Mouse (Mus musculus) kidney, adult 2 months (tissue): ENCODE measurements around the gene Tmem94.

ENCODE experiments used
- CTCF ChIP-seq: fragments of 200-500 bp; conservative IDR thresholded peaks from 2 replicates; pipeline ENCODE4 v1.5.1; 2011; ENCODE audit warnings: low read depth, mild to moderate bottlenecking, control low read depth, low read length, moderate library complexity, mixed read lengths; ENCODE audit not compliant: insufficient read depth, insufficient read length
- POLR2A ChIP-seq: fragments of 200-500 bp; IDR thresholded peaks from one replicate; pipeline ENCODE4 v1.6.1; 2011; ENCODE audit warnings: low read depth, low read length, control low read depth

DNA sequence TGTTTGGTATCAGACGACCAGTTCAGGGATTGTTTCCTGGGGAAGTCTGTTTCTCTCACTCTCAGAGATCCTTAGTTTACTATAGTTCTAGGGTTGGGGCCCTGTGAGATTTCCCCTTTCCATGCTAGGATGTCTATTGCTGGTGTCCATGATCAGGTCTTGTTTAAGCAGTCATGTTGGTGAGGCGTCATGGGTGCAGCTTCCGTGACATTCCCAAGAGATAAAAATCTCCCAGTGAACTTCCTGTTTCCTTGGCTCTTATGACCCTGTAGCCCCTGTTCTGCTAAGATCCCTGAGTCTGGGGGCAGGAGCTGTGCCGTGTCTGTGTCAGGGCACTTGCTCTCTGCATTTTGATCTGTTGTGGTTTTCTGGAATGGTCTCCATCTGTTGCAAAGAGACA lies 9.4 kb downstream of the Tmem94 start:
- TF ChIP-seq POLR2A: no peak
- TF ChIP-seq CTCF: no peak
